In genomic region chr11:70835381-70835831, GRCm38 (mm10) we compare ENCODE assay signal across 23 mouse cellular contexts. TPM values are rescaled to one million over a fixed set of nuclear protein-coding genes. Genes with fewer than 3 reads are reported as not detected.
DNase-seq lines count a peak whose midpoint lies in the region; ATAC-seq lines count a peak whose summit lies in the region.
"Had no signal": no experiment of that assay in that cellular context is flagged by ENCODE, and none has a peak within 500 bp of the region (broad histone marks: within the 10 kb centered on the region; RNA-seq: fewer than 3 reads in every experiment).

No protein-coding gene starts in this region.

- ATAC-seq in embryonic facial prominence, embryonic 14.5 days (ENCODE audit: low read depth), result peak; percentile 37; the same call in 1 of the 2 replicates
- peak; percentile 43; the same call in 1 of the 2 replicates for ATAC-seq in liver, embryonic 16.5 days (ENCODE audit: low read depth)
- no peak for ATAC-seq in forebrain, embryonic 14.5 days
- ATAC-seq: forebrain, postnatal 0 days; lung, postnatal 0 days; midbrain, embryonic 13.5 days had no signal

- DNase-seq in embryonic facial prominence, embryonic 14.5 days (ENCODE audit: low spot score), result peak; percentile 52
- DNase-seq in embryonic facial prominence, embryonic 10.5 days (ENCODE audit: low spot score), result no peak
- no peak for DNase-seq in liver
- peak; percentile 27 to 36 for DNase-seq in left cerebral cortex, adult 9 months (ENCODE audit: low spot score in 2 of 2)
- peak; percentile 45 for DNase-seq in telencephalon, adult 2 months (ENCODE audit: low read depth, low spot score)
- DNase-seq in kidney, postnatal 4 days, result no peak
- no peak for DNase-seq in forebrain, embryonic 14.5 days (ENCODE audit: low spot score)
- DNase-seq: cerebellum, adult 9-10 months; forebrain, postnatal 0 days; gastrocnemius, postnatal 14 days; heart, adult 18-20 months; kidney, adult 8-10 months; kidney, postnatal 14 days; liver, embryonic 13.5 days; thymus, postnatal 36 days had no signal

- H3K9me3 ChIP-seq in embryonic facial prominence, embryonic 14.5 days (ENCODE audit: control insufficient read depth, low read length), result no peaks in the 10 kb centered on the region
- no peaks in the 10 kb centered on the region; the same call in 1 of the 2 replicates for H3K9me3 ChIP-seq in embryonic facial prominence, embryonic 10.5 days
- H3K9me3 ChIP-seq in liver, embryonic 16.5 days (replicated peaks; ENCODE audit: control insufficient read depth, low read length), result no peaks in the 10 kb centered on the region
- no peaks in the 10 kb centered on the region for H3K9me3 ChIP-seq in forebrain, embryonic 14.5 days (replicated peaks; ENCODE audit: control insufficient read depth, low read length)
- H3K9me3 ChIP-seq: embryonic facial prominence, embryonic 13.5 days; liver, embryonic 13.5 days; midbrain, embryonic 13.5 days; neural tube, embryonic 15.5 days had no signal

- H3K27ac ChIP-seq in embryonic facial prominence, embryonic 14.5 days (replicated peaks; ENCODE audit: low read depth, low read length), result no peak overlapping the region
- no peak overlapping the region; the same call in 1 of the 2 replicates for H3K27ac ChIP-seq in embryonic facial prominence, embryonic 10.5 days (replicated peaks)
- no peak overlapping the region for H3K27ac ChIP-seq in liver, embryonic 16.5 days (ENCODE audit: low read length)
- H3K27ac ChIP-seq in forebrain, embryonic 14.5 days (ENCODE audit: low read depth, low read length), result no peak overlapping the region
- H3K27ac ChIP-seq: embryonic facial prominence, embryonic 13.5 days; heart, embryonic 13.5 days; hindbrain, embryonic 13.5 days; liver, embryonic 13.5 days; midbrain, embryonic 13.5 days; neural tube, embryonic 15.5 days had no signal

- H3K27me3 ChIP-seq in embryonic facial prominence, embryonic 14.5 days (replicated peaks; ENCODE audit: control insufficient read depth, insufficient read depth, low read length), result no peaks in the 10 kb centered on the region
- H3K27me3 ChIP-seq in embryonic facial prominence, embryonic 10.5 days (replicated peaks; ENCODE audit: low read depth, poor library complexity, severe bottlenecking), result no peaks in the 10 kb centered on the region
- no peaks in the 10 kb centered on the region for H3K27me3 ChIP-seq in liver, embryonic 16.5 days (ENCODE audit: control insufficient read depth, insufficient read depth, low read depth, low read length)
- H3K27me3 ChIP-seq in forebrain, embryonic 14.5 days (replicated peaks; ENCODE audit: control insufficient read depth, insufficient read depth, low read length), result no peaks in the 10 kb centered on the region
- H3K27me3 ChIP-seq: embryonic facial prominence, embryonic 13.5 days; heart, embryonic 13.5 days; hindbrain, embryonic 13.5 days; liver, embryonic 13.5 days; midbrain, embryonic 13.5 days; neural tube, embryonic 15.5 days had no signal

- H3K4me2 ChIP-seq in embryonic facial prominence, embryonic 14.5 days (ENCODE audit: low read depth, low read length), result no peak overlapping the region
- H3K4me2 ChIP-seq in liver, embryonic 16.5 days (ENCODE audit: low read depth, low read length), result no peak overlapping the region
- H3K4me2 ChIP-seq in forebrain, embryonic 14.5 days (ENCODE audit: low read length), result no peak overlapping the region
- H3K4me2 ChIP-seq: embryonic facial prominence, embryonic 13.5 days; heart, embryonic 13.5 days; hindbrain, embryonic 13.5 days; liver, embryonic 13.5 days; midbrain, embryonic 13.5 days; neural tube, embryonic 15.5 days had no signal

- H3K36me3 ChIP-seq in embryonic facial prominence, embryonic 14.5 days (ENCODE audit: control insufficient read depth, insufficient read depth, low read length), result no peaks in the 10 kb centered on the region
- H3K36me3 ChIP-seq in embryonic facial prominence, embryonic 10.5 days (replicated peaks), result no peaks in the 10 kb centered on the region
- H3K36me3 ChIP-seq in liver, embryonic 16.5 days (ENCODE audit: control insufficient read depth, insufficient read depth), result no peaks in the 10 kb centered on the region
- H3K36me3 ChIP-seq in forebrain, embryonic 14.5 days (ENCODE audit: control insufficient read depth, insufficient read depth, low read length), result no peaks in the 10 kb centered on the region
- H3K36me3 ChIP-seq: embryonic facial prominence, embryonic 13.5 days; heart, embryonic 13.5 days; hindbrain, embryonic 13.5 days; liver, embryonic 13.5 days; midbrain, embryonic 13.5 days; neural tube, embryonic 15.5 days had no signal

- H3K4me3 ChIP-seq in embryonic facial prominence, embryonic 14.5 days (ENCODE audit: low read depth, low read length), result no peak overlapping the region
- H3K4me3 ChIP-seq in embryonic facial prominence, embryonic 10.5 days, result no peak overlapping the region
- H3K4me3 ChIP-seq in liver, embryonic 16.5 days (ENCODE audit: low read depth, low read length), result no peak overlapping the region
- H3K4me3 ChIP-seq in forebrain, embryonic 14.5 days (ENCODE audit: low read depth, low read length), result no peak overlapping the region
- H3K4me3 ChIP-seq: embryonic facial prominence, embryonic 13.5 days; heart, embryonic 13.5 days; hindbrain, embryonic 13.5 days; liver, embryonic 13.5 days; midbrain, embryonic 13.5 days; myocyte; neural tube, embryonic 15.5 days had no signal

- 54% methylated on average over 6 of the region's 6 CpGs for WGBS in embryonic facial prominence, embryonic 14.5 days
- 70% methylated on average over 6 of the region's 6 CpGs for WGBS in embryonic facial prominence, embryonic 10.5 days
- WGBS in liver, embryonic 16.5 days (ENCODE audit: insufficient replicate concordance), result 55% methylated on average over 6 of the region's 6 CpGs
- WGBS in forebrain, embryonic 14.5 days, result 59% methylated on average over 6 of the region's 6 CpGs

- H3K4me1 ChIP-seq in embryonic facial prominence, embryonic 14.5 days (ENCODE audit: control insufficient read depth, insufficient read depth, low read length), result no peaks in the 10 kb centered on the region
- H3K4me1 ChIP-seq in embryonic facial prominence, embryonic 10.5 days, result no peaks in the 10 kb centered on the region
- no peaks in the 10 kb centered on the region; the same call in none of the 2 replicates for H3K4me1 ChIP-seq in liver, embryonic 16.5 days (ENCODE audit: control insufficient read depth, low read depth, low read length)
- no peaks in the 10 kb centered on the region for H3K4me1 ChIP-seq in forebrain, embryonic 14.5 days (ENCODE audit: control insufficient read depth, insufficient read depth, low read length)
- H3K4me1 ChIP-seq: embryonic facial prominence, embryonic 13.5 days; heart, embryonic 13.5 days; hindbrain, embryonic 13.5 days; midbrain, embryonic 13.5 days; neural tube, embryonic 15.5 days had no signal

- H3K9ac ChIP-seq in embryonic facial prominence, embryonic 14.5 days (ENCODE audit: low read depth, low read length), result no peak overlapping the region
- no peak overlapping the region for H3K9ac ChIP-seq in liver, embryonic 16.5 days (ENCODE audit: low read depth, low read length)
- no peak overlapping the region for H3K9ac ChIP-seq in forebrain, embryonic 14.5 days (ENCODE audit: low read length)
- H3K9ac ChIP-seq: embryonic facial prominence, embryonic 13.5 days; forebrain, postnatal 0 days; heart, embryonic 13.5 days; hindbrain, embryonic 13.5 days; liver, embryonic 13.5 days; midbrain, embryonic 13.5 days; neural tube, embryonic 15.5 days had no signal

RNA-seq across cellular contexts. Expression of gene Rabep1, which starts 9.2 kb away (rescaled TPM):
- 29.4 and 31.8 TPM in 2 replicates for polyA plus RNA-seq in embryonic facial prominence, embryonic 14.5 days (2014; fragmentation: Nextera tagmentation; extraction: Ambion mirVana)
- polyA plus RNA-seq in embryonic facial prominence, embryonic 10.5 days (2016; fragmentation: Nextera tagmentation; extraction: Ambion mirVana), result 36.5 and 39.6 TPM in 2 replicates
- 11.6 and 11.8 TPM in 2 replicates for polyA plus RNA-seq in liver, embryonic 16.5 days (2015; fragmentation: Nextera tagmentation; extraction: Ambion mirVana)
- 50.3 and 62.7 TPM in 2 replicates for polyA plus RNA-seq in forebrain, embryonic 14.5 days (2014; fragmentation: Nextera tagmentation; extraction: Ambion mirVana)

RNA-seq across cellular contexts. Expression of gene Scimp, which starts 23.0 kb away (rescaled TPM):
- 0.50 and 0.83 TPM in 2 replicates for polyA plus RNA-seq in embryonic facial prominence, embryonic 14.5 days (2014; fragmentation: Nextera tagmentation; extraction: Ambion mirVana)
- not detected in 2 replicates for polyA plus RNA-seq in embryonic facial prominence, embryonic 10.5 days (2016; fragmentation: Nextera tagmentation; extraction: Ambion mirVana)
- polyA plus RNA-seq in liver, embryonic 16.5 days (2015; fragmentation: Nextera tagmentation; extraction: Ambion mirVana), result 0.57 and 1.0 TPM in 2 replicates
- polyA plus RNA-seq in forebrain, embryonic 14.5 days (2014; fragmentation: Nextera tagmentation; extraction: Ambion mirVana), result not detected in 2 replicates
- polyA plus RNA-seq: forebrain, postnatal 0 days had no signal

Comparison
In these comparisons a context has a peak if more than half of its experiments do, and no peak if none do; other contexts are left out.
1. DNase-seq: peak in embryonic facial prominence, embryonic 14.5 days (single experiment), left cerebral cortex, adult 9 months (2 of 2) and telencephalon, adult 2 months (single experiment); none in embryonic facial prominence, embryonic 10.5 days (single experiment), liver (single experiment), kidney, postnatal 4 days (0 of 2) and forebrain, embryonic 14.5 days (single experiment).